Mouse (Mus musculus): ENCODE data around the gene Spata13.

DNA sequence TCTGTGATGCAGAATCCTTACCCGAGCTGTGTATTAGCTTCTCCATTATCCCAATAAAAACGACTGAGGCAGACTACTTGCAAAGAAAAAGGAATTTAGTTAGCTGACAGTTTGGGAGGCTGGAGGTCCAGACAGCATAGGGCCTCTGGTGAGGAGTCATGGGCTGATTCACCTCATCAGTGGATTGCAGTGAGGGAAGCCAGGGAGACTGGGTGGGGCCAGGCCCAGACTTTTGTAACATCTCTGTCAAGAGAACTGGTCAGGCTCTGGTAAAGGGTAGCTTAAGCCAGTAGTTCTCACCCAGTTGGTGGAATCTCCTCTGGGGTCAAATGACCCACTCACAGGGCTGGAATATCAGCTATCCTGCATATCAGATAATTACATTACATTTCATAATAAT is 24.1 kb downstream of the Spata13 start:
- TF ChIP-seq GATA1 (IDR thresholded peaks at IDR 0.05; ENCODE audit: low read length) (no peak), TAL1 (IDR thresholded peaks at IDR 0.05; ENCODE audit: low read length) (no peak)

Data from erythroblast, embryonic 14.5 days (primary cell).